Mouse (Mus musculus) hindbrain, embryonic 13.5 days (tissue): ENCODE measurements around the gene Tmpo. TPM values are rescaled to one million over a fixed set of nuclear protein-coding genes. Genes with fewer than 3 reads are reported as not detected.

Source experiments
- ATAC-seq: fragments of 200-750 bp; cut with Nextera tagmentation; 2 replicates; pipeline ENCODE4 v1.8.0; 2017; ENCODE audit warnings: moderate TSS enrichment; ENCODE audit not compliant: low FRiP score
- H3K27ac ChIP-seq: fragments of 300-500 bp; sonication (generic); 2 replicates; pipeline ENCODE4 v1.5.1; 2015; ENCODE audit warnings: inconsistent platforms, mild to moderate bottlenecking, moderate library complexity
- H3K27me3 ChIP-seq: fragments of 300-500 bp; sonication (generic); 2 replicates; pipeline ENCODE4 v1.6.1; 2015; ENCODE audit warnings: mild to moderate bottlenecking, inconsistent platforms
- H3K36me3 ChIP-seq: fragments of 300-500 bp; sonication (generic); 2 replicates; pipeline ENCODE4 v1.6.1; 2015; ENCODE audit warnings: mild to moderate bottlenecking, inconsistent platforms
- H3K4me1 ChIP-seq: fragments of 300-500 bp; sonication (generic); replicated peaks from 2 replicates; pipeline ENCODE4 v1.6.1; 2015; ENCODE audit warnings: inconsistent platforms
- H3K4me2 ChIP-seq: fragments of 300-500 bp; sonication (generic); 2 replicates; pipeline ENCODE4 v1.6.1; 2015; ENCODE audit warnings: inconsistent platforms, mild to moderate bottlenecking, moderate library complexity
- H3K4me3 ChIP-seq: fragments of 300-500 bp; sonication (generic); 2 replicates; pipeline ENCODE4 v1.5.1; 2015; ENCODE audit warnings: mild to moderate bottlenecking, inconsistent platforms
- H3K9ac ChIP-seq: fragments of 300-500 bp; sonication (generic); 2 replicates; pipeline ENCODE4 v1.6.1; 2015; ENCODE audit warnings: mild to moderate bottlenecking, inconsistent platforms
- H3K9me3 ChIP-seq: fragments of 300-500 bp; sonication (generic); 2 replicates; pipeline ENCODE4 v1.6.1; 2016; ENCODE audit warnings: inconsistent platforms
- WGBS: fragments of 180-500 bp; shearing (Covaris S2); methylation state at CpG from one replicate; pipeline ENCODE4 v1.1.7; 2015; 5-methylcytosine and 5-hydroxymethylcytosine counted together
- polyA plus RNA-seq: library from polyadenylated mRNA; unstranded; fragments of >200 nt; fragmentation: Nextera tagmentation; extraction: Ambion mirVana; gene quantifications from 2 replicates; pipeline ENCODE4 v1.2.1, GENCODE M21; 2015

The Tmpo gene
- polyA plus RNA-seq, 1 experiment from 2014 or later = 129 TPM

- no peak overlapping the region; the same call in 1 of the 2 replicates for H3K4me3 ChIP-seq
- H3K9me3 ChIP-seq = no peaks in the 10 kb centered on the region
- peaks cover 19% of the 10 kb centered on the region for H3K36me3 ChIP-seq
- peaks cover 36% of the 10 kb centered on the region for H3K4me1 ChIP-seq
- H3K4me2 ChIP-seq = peak overlapping the region; percentile 30
- 65% methylated on average over 7 of the region's 7 CpGs for WGBS
- no peak for ATAC-seq
- H3K9ac ChIP-seq = no peak overlapping the region
- no peaks in the 10 kb centered on the region for H3K27me3 ChIP-seq
- H3K27ac ChIP-seq = no peak overlapping the region
These were observed 13.8 kb downstream of the Tmpo start for GRCm38 (mm10) chr10:91167352-91167751.

- no peaks in the 10 kb centered on the region for H3K27me3 ChIP-seq
- no peak overlapping the region for H3K9ac ChIP-seq
- peaks cover 24% of the 10 kb centered on the region for H3K36me3 ChIP-seq
- H3K4me2 ChIP-seq = peak overlapping the region; percentile 30
- no peak overlapping the region for H3K27ac ChIP-seq
- no peak for ATAC-seq
- no peak overlapping the region for H3K4me3 ChIP-seq
- no peaks in the 10 kb centered on the region for H3K9me3 ChIP-seq
- peaks cover 36% of the 10 kb centered on the region for H3K4me1 ChIP-seq
- WGBS = 59% methylated on average over 5 of the region's 5 CpGs
These were observed 14.2 kb downstream of the Tmpo start for GRCm38 (mm10) chr10:91166890-91167289.

- H3K27ac ChIP-seq = no peak overlapping the region
- peaks cover 34% of the 10 kb centered on the region for H3K36me3 ChIP-seq
- ATAC-seq = no peak
- no peak overlapping the region for H3K4me3 ChIP-seq
- no peak overlapping the region for H3K9ac ChIP-seq
- H3K27me3 ChIP-seq = no peaks in the 10 kb centered on the region
- peaks cover 36% of the 10 kb centered on the region for H3K4me1 ChIP-seq
- H3K4me2 ChIP-seq = no peak overlapping the region
- no peaks in the 10 kb centered on the region for H3K9me3 ChIP-seq
These were observed 15.3 kb downstream of the Tmpo start for GRCm38 (mm10) chr10:91165850-91166249.

GRCm38 (mm10) chr10:91164491-91164890, 16.6 kb downstream of the Tmpo start:
- WGBS = 85% methylated on average over 3 of the region's 3 CpGs
- no peaks in the 10 kb centered on the region for H3K9me3 ChIP-seq
- H3K4me1 ChIP-seq = peaks cover 31% of the 10 kb centered on the region
- H3K4me3 ChIP-seq = no peak overlapping the region
- no peak overlapping the region for H3K4me2 ChIP-seq
- no peaks in the 10 kb centered on the region for H3K27me3 ChIP-seq
- no peak for ATAC-seq
- peaks cover 45% of the 10 kb centered on the region for H3K36me3 ChIP-seq
- no peak overlapping the region for H3K9ac ChIP-seq
- H3K27ac ChIP-seq = no peak overlapping the region

GRCm38 (mm10) chr10:91162511-91163163, 18.5 kb downstream of the Tmpo start:
- 93% methylated on average over 15 of the region's 15 CpGs for WGBS
- no peak overlapping the region for H3K4me2 ChIP-seq
- H3K27me3 ChIP-seq = no peaks in the 10 kb centered on the region
- H3K4me1 ChIP-seq = peaks cover 14% of the 10 kb centered on the region
- ATAC-seq = no peak
- peaks cover 56% of the 10 kb centered on the region for H3K36me3 ChIP-seq
- no peaks in the 10 kb centered on the region for H3K9me3 ChIP-seq
- no peak overlapping the region for H3K9ac ChIP-seq
- H3K4me3 ChIP-seq = no peak overlapping the region
- H3K27ac ChIP-seq = no peak overlapping the region

DNA sequence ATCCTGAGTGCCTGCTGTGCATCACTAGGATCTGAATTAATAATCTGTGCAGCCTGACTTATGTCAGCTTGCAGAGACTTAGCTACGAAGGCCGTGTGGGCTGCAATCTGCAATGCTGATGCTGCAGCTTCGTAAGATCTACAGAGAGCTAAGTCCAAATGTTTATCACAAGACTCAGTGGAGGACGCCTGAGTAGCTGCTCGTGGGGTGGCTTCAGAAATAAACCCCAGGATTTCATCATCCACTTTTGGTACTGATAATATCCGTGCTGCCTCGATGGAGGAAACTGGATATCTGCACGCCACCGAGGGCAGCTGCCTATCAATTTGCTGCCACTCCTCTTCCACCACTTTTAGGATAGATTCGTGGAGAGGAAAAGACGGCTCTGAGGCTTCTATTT, 19.0 kb downstream of the Tmpo start:
- no peaks in the 10 kb centered on the region for H3K27me3 ChIP-seq
- no peak overlapping the region for H3K4me3 ChIP-seq
- no peak overlapping the region for H3K4me2 ChIP-seq
- no peak overlapping the region for H3K27ac ChIP-seq
- ATAC-seq = no peak
- no peaks in the 10 kb centered on the region for H3K9me3 ChIP-seq
- peaks cover 60% of the 10 kb centered on the region for H3K36me3 ChIP-seq
- 94% methylated on average over 11 of the region's 11 CpGs for WGBS
- no peak overlapping the region for H3K9ac ChIP-seq
- peaks cover 8% of the 10 kb centered on the region for H3K4me1 ChIP-seq

DNA sequence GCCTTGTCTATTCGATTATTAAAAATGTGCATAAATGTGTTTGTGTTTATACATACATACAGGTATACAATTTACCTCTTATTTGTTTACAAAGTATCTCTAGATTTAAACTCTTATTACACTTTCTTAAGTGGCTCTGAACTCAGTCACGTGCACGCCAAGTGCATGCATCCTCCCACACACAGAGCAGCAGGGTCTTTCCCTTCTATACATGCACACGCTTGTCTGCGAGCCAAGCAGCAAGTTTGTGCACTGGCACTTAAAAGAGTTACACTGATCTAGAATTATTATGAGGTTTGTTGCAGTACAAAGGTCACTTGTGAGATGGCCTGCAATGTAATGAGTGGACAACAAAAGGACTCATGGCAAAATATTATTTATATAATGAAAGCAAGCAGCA, 20.1 kb downstream of the Tmpo start:
- WGBS = 96% methylated on average over 5 of the region's 5 CpGs
- Histone ChIP-seq H3K27me3 (no peaks in the 10 kb centered on the region), H3K4me2 (no peak overlapping the region), H3K9ac (no peak overlapping the region), H3K27ac (no peak overlapping the region), H3K9me3 (no peaks in the 10 kb centered on the region), H3K36me3 (peaks cover 65% of the 10 kb centered on the region), H3K4me1 (0 out of 2 replicates have a peak, but pooled peaks cover under 1% of the 10 kb centered on the region), H3K4me3 (no peak overlapping the region)
- ATAC-seq = no peak

GRCm38 (mm10) chr10:91158442-91158841, 22.7 kb downstream of the Tmpo start:
- ATAC-seq = no peak
- Histone ChIP-seq H3K4me1 (no peaks in the 10 kb centered on the region), H3K4me3 (no peak overlapping the region), H3K4me2 (no peak overlapping the region), H3K36me3 (peaks cover 75% of the 10 kb centered on the region), H3K27ac (no peak overlapping the region), H3K9ac (no peak overlapping the region), H3K27me3 (no peaks in the 10 kb centered on the region), H3K9me3 (no peaks in the 10 kb centered on the region)
- 91% methylated on average over 8 of the region's 8 CpGs for WGBS

DNA sequence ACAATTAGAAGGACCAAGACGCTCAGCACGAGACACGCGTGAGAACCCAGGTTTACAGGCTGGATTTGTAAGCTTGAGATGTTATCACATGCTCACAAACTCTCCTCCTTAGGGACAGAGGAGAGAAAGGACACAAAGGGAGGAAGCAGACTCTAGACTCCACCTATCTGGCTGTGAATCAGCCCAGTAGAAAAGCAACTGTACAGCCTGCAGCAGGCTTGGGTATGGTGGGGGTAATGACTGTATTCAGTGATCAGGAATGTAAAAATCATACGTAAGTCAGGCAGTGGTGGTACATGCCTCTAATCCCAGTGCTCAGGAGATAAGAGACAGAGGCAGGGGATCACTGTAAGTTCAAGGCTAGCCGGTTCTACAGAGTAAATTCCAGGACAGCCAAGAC, 24.8 kb downstream of the Tmpo start:
- no peak overlapping the region for H3K4me3 ChIP-seq
- H3K9me3 ChIP-seq = no peaks in the 10 kb centered on the region
- H3K4me2 ChIP-seq = no peak overlapping the region
- no peak overlapping the region for H3K9ac ChIP-seq
- no peaks in the 10 kb centered on the region for H3K4me1 ChIP-seq
- WGBS = 87% methylated on average over 6 of the region's 6 CpGs
- H3K27ac ChIP-seq = no peak overlapping the region
- H3K36me3 ChIP-seq = peaks cover 65% of the 10 kb centered on the region
- no peak for ATAC-seq
- no peaks in the 10 kb centered on the region for H3K27me3 ChIP-seq

DNA sequence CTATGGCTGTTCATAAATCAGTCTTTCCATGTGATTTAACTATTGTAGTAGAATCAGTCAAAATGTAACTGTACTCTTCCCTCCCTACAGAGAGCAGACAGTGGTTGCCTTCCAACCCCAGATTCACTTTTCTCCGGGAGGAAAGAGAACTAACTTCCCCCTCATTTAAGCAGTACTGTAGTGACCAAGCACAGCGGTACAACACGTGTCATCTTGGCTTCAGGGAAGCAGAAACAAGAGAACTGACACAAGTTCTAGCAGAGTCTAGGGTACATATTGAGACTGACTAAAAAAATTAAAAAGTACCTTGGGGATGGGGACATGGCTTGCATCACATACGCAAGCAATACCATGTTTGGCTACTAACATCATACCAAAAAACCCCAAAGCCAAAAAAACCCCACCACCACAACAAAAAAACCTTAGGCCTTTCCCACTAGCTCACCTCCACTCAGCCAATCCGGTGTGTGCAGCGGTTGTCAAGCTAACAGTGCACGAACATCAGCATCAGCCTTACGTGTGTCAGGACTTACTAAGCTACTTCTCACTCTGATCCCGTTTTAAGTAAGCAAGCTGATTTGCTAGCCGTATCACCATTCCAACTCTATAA, 27.1 kb downstream of the Tmpo start:
- peaks cover 71% of the 10 kb centered on the region for H3K36me3 ChIP-seq

DNA sequence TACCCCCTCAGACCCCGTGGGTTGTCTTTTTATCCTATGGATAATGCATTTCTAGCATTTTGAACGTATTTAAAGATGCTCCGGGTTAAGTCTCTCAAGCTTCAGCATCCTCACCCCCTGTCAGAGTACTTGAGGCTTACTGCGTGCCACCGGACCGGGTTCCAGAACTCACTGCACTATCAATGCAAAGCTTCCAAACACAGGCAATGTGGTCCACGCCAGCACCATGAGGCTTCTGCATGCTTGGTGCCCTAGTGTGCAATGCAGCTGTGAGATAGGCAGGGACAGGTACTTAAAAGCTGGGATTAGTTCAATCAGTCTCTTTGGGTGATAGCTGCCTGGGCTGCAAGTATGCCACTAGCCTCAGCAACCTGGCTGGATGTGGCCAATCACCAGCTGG, 35.7 kb downstream of the Tmpo start:
- peaks cover 40% of the 10 kb centered on the region for H3K36me3 ChIP-seq
- H3K4me1 ChIP-seq = no peaks in the 10 kb centered on the region
- 96% methylated on average over 7 of the region's 7 CpGs for WGBS
- no peak overlapping the region for H3K9ac ChIP-seq
- H3K4me3 ChIP-seq = no peak overlapping the region
- no peak overlapping the region for H3K27ac ChIP-seq
- H3K9me3 ChIP-seq = no peaks in the 10 kb centered on the region
- H3K27me3 ChIP-seq = no peaks in the 10 kb centered on the region
- ATAC-seq = no peak
- no peak overlapping the region for H3K4me2 ChIP-seq

More for the DNA sequence above, 27.1 kb downstream of the Tmpo start:
- H3K27ac ChIP-seq = no peak overlapping the region
- ATAC-seq = no peak
- H3K27me3 ChIP-seq = no peaks in the 10 kb centered on the region
- no peak overlapping the region for H3K9ac ChIP-seq
- H3K4me2 ChIP-seq = no peak overlapping the region
- no peak overlapping the region for H3K4me3 ChIP-seq
- no peaks in the 10 kb centered on the region for H3K4me1 ChIP-seq
- no peaks in the 10 kb centered on the region for H3K9me3 ChIP-seq
- 91% methylated on average over 10 of the region's 10 CpGs for WGBS

- Histone ChIP-seq H3K4me1 (no peaks in the 10 kb centered on the region), H3K27ac (0 out of 2 replicates have a peak overlapping the region, but pooled peaks have one; percentile 30), H3K9me3 (no peaks in the 10 kb centered on the region), H3K36me3 (peaks cover 23% of the 10 kb centered on the region), H3K9ac (no peak overlapping the region), H3K4me2 (no peak overlapping the region), H3K4me3 (no peak overlapping the region), H3K27me3 (no peaks in the 10 kb centered on the region)
- no peak for ATAC-seq
- WGBS = 79% methylated on average over 18 of the region's 18 CpGs
These were observed 37.5 kb downstream of the Tmpo start for GRCm38 (mm10) chr10:91143313-91144230.
